Mouse (Mus musculus) embryonic fibroblast, embryonic 13.5 days (primary cell): Measurements from ENCODE around the gene Sbno2.

Source experiments
- CTCF ChIP-seq: IDR thresholded peaks from 2 replicates; pipeline ENCODE4 v1.5.1; 2011; ENCODE audit warnings: mild to moderate bottlenecking, control low read depth, low read length, moderate library complexity, borderline replicate concordance; ENCODE audit not compliant: insufficient read depth
- POLR2A ChIP-seq: IDR thresholded peaks from 2 replicates; pipeline ENCODE4 v1.6.1; 2011; ENCODE audit warnings: low read depth, mild to moderate bottlenecking, control low read depth, low read length, moderate library complexity

- TF ChIP-seq CTCF (no peak), POLR2A (no peak)
These were observed 72.4 kb downstream of the Sbno2 start for GRCm38 (mm10) chr10:80032799-80033480.
